In genomic region chr2:101862219-101863123, GRCm38 (mm10) we compare ENCODE assay signal across 10 mouse cellular contexts. TPM values are rescaled to one million over a fixed set of nuclear protein-coding genes. Genes with fewer than 3 reads are reported as not detected.
A peak's percentile ranks its signal among the peaks of the same experiment; 100 is the strongest.
DNase-seq lines count a peak whose midpoint lies in the region; ATAC-seq lines count a peak whose summit lies in the region.
"Had no signal": no experiment of that assay in that cellular context is flagged by ENCODE, and none has a peak within 500 bp of the region (broad histone marks: within the 10 kb centered on the region; RNA-seq: fewer than 3 reads in every experiment).

No protein-coding gene starts in this region.

- intact Hi-C loops in heart, postnatal 14 days (cut with DNase I) = no loop called here

- no peak overlapping the region for H3K9ac ChIP-seq in hindbrain, embryonic 16.5 days (ENCODE audit: low read depth, low read length)
- H3K9ac ChIP-seq in hindbrain, embryonic 11.5 days (ENCODE audit: low read depth, low read length) = no peak overlapping the region
- H3K9ac ChIP-seq: embryonic facial prominence, embryonic 13.5 days; midbrain, embryonic 12.5 days had no signal

- H3K9me3 ChIP-seq in hindbrain, embryonic 16.5 days (ENCODE audit: control insufficient read depth, low read length) = no peaks in the 10 kb centered on the region
- H3K9me3 ChIP-seq in hindbrain, embryonic 11.5 days (ENCODE audit: control insufficient read depth, low read length) = no peaks in the 10 kb centered on the region
- H3K9me3 ChIP-seq: embryonic facial prominence, embryonic 13.5 days; midbrain, embryonic 12.5 days had no signal

- no peaks in the 10 kb centered on the region; the same call in 1 of the 2 replicates for H3K4me1 ChIP-seq in hindbrain, embryonic 16.5 days (ENCODE audit: control insufficient read depth, insufficient read depth, low read depth, low read length)
- no peaks in the 10 kb centered on the region for H3K4me1 ChIP-seq in hindbrain, embryonic 11.5 days (replicated peaks; ENCODE audit: control insufficient read depth, insufficient read depth, low read length)
- H3K4me1 ChIP-seq: midbrain, embryonic 12.5 days had no signal

- H3K27me3 ChIP-seq in hindbrain, embryonic 16.5 days (replicated peaks; ENCODE audit: control insufficient read depth, insufficient read depth, low read length) = no peaks in the 10 kb centered on the region; the same call in 1 of the 2 replicates
- H3K27me3 ChIP-seq in hindbrain, embryonic 11.5 days (ENCODE audit: control insufficient read depth, insufficient read depth, low read length) = no peaks in the 10 kb centered on the region
- H3K27me3 ChIP-seq: midbrain, embryonic 12.5 days had no signal

- DNase-seq in hindbrain, embryonic 11.5 days (ENCODE audit: low spot score) = no peak
- DNase-seq in adrenal gland, adult 8-10 months = peak; percentile 72
- DNase-seq in heart, postnatal 14 days = peak; percentile 25 to 41
- peak; percentile 85 to 90 for DNase-seq in lung, adult 18-20 months
- DNase-seq in spleen, adult 12 weeks (ENCODE audit: low spot score) = no peak
- no peak for DNase-seq in cerebellum, postnatal 4 days (ENCODE audit: low spot score in 2 of 2)
- no peak for DNase-seq in spleen, postnatal 36 days (ENCODE audit: low spot score in 2 of 2)

- H3K27ac ChIP-seq in hindbrain, embryonic 16.5 days (ENCODE audit: low read depth, low read length) = no peak overlapping the region
- no peak overlapping the region for H3K27ac ChIP-seq in hindbrain, embryonic 11.5 days (ENCODE audit: low read depth, low read length)
- H3K27ac ChIP-seq: embryonic facial prominence, embryonic 13.5 days; midbrain, embryonic 12.5 days had no signal

- ATAC-seq in hindbrain, embryonic 16.5 days = peak; percentile 70
- no peak for ATAC-seq in hindbrain, embryonic 11.5 days (ENCODE audit: low FRiP score)

- no peak overlapping the region for H3K4me2 ChIP-seq in hindbrain, embryonic 16.5 days (ENCODE audit: low read length)
- H3K4me2 ChIP-seq in hindbrain, embryonic 11.5 days (replicated peaks; ENCODE audit: low read depth, low read length) = no peak overlapping the region
- H3K4me2 ChIP-seq: embryonic facial prominence, embryonic 13.5 days; midbrain, embryonic 12.5 days had no signal

- H3K36me3 ChIP-seq in hindbrain, embryonic 16.5 days (ENCODE audit: control insufficient read depth, insufficient read depth, low read length) = no peaks in the 10 kb centered on the region
- no peaks in the 10 kb centered on the region for H3K36me3 ChIP-seq in hindbrain, embryonic 11.5 days (ENCODE audit: control insufficient read depth, insufficient read depth, low read length)
- H3K36me3 ChIP-seq: embryonic facial prominence, embryonic 13.5 days; midbrain, embryonic 12.5 days had no signal

- WGBS in hindbrain, embryonic 16.5 days = 70% methylated on average over 15 of the region's 15 CpGs
- 81% methylated on average over 15 of the region's 15 CpGs for WGBS in hindbrain, embryonic 11.5 days

- no peak overlapping the region for H3K4me3 ChIP-seq in hindbrain, embryonic 16.5 days (ENCODE audit: low read length)
- H3K4me3 ChIP-seq in hindbrain, embryonic 11.5 days (ENCODE audit: low read depth, low read length) = no peak overlapping the region
- H3K4me3 ChIP-seq: embryonic facial prominence, embryonic 13.5 days; midbrain, embryonic 12.5 days had no signal

RNA-seq across cellular contexts. Expression of gene Prr5l, which starts 20.4 kb away (rescaled TPM):
- polyA plus RNA-seq in hindbrain, embryonic 16.5 days (2015; fragmentation: Nextera tagmentation; extraction: Ambion mirVana) = 6.0 and 6.3 TPM in 2 replicates
- 12.2 and 13.2 TPM in 2 replicates for polyA plus RNA-seq in hindbrain, embryonic 11.5 days (2014; fragmentation: Nextera tagmentation; extraction: Ambion mirVana)
- 1 to 10 TPM; 3.7 to 9.2 (median 4.7) TPM for total RNA-seq in adrenal gland, adult 8-10 months (2022)
- 1 to 10 TPM; 2.9 to 3.8 TPM for total RNA-seq in heart, postnatal 14 days (2021)

RNA-seq across cellular contexts. Expression of gene Commd9, which starts 23.6 kb away (rescaled TPM):
- polyA plus RNA-seq in hindbrain, embryonic 16.5 days (2015; fragmentation: Nextera tagmentation; extraction: Ambion mirVana) = 98.7 and 104 TPM in 2 replicates
- polyA plus RNA-seq in hindbrain, embryonic 11.5 days (2014; fragmentation: Nextera tagmentation; extraction: Ambion mirVana) = 78.2 and 79.3 TPM in 2 replicates
- 10 to 100 TPM; 42.1 to 54.8 (median 44.4) TPM for total RNA-seq in adrenal gland, adult 8-10 months (2022)
- total RNA-seq in heart, postnatal 14 days (2021) = 10 to 100 TPM; 24.0 to 26.6 TPM

Comparison
In these comparisons a context has a peak if more than half of its experiments do, and no peak if none do; other contexts are left out.
1. DNase-seq: peak in adrenal gland, adult 8-10 months (single experiment), heart, postnatal 14 days (2 of 2) and lung, adult 18-20 months (2 of 2); none in hindbrain, embryonic 11.5 days (single experiment), spleen, adult 12 weeks (single experiment), cerebellum, postnatal 4 days (0 of 2) and spleen, postnatal 36 days (0 of 2).